Mouse (Mus musculus): ENCODE measurements around the gene Csrp3.

The Csrp3 gene

GRCm38 (mm10) chr7:48867576-48867975 lies 19.7 kb upstream of the Csrp3 start:
- DNase-seq (ENCODE audit: low read depth, low spot score) = no peak

GRCm38 (mm10) chr7:48864671-48865458 lies 17.0 kb upstream of the Csrp3 start:
- no peak for DNase-seq (ENCODE audit: low read depth, low spot score)

GRCm38 (mm10) chr7:48864199-48864598 lies 16.4 kb upstream of the Csrp3 start:
- no peak for DNase-seq (ENCODE audit: low read depth, low spot score)

GRCm38 (mm10) chr7:48861796-48862195 lies 14.0 kb upstream of the Csrp3 start:
- DNase-seq (ENCODE audit: low read depth, low spot score) = no peak

- no peak for DNase-seq (ENCODE audit: low read depth, low spot score)
These were observed 13.1 kb upstream of the Csrp3 start for GRCm38 (mm10) chr7:48860948-48861347.

- no peak for DNase-seq (ENCODE audit: low read depth, low spot score)
These were observed 11.5 kb upstream of the Csrp3 start for GRCm38 (mm10) chr7:48859362-48859761.

GRCm38 (mm10) chr7:48858257-48858656 lies 10.4 kb upstream of the Csrp3 start:
- no peak for DNase-seq (ENCODE audit: low read depth, low spot score)

GRCm38 (mm10) chr7:48855461-48855860 lies 7.6 kb upstream of the Csrp3 start:
- DNase-seq (ENCODE audit: low read depth, low spot score) = no peak

- DNase-seq (ENCODE audit: low read depth, low spot score) = no peak
These were observed 5.7 kb upstream of the Csrp3 start for GRCm38 (mm10) chr7:48853496-48853895.

- no peak for DNase-seq (ENCODE audit: low read depth, low spot score)
These were observed 3.8 kb upstream of the Csrp3 start for GRCm38 (mm10) chr7:48851529-48852104.

GRCm38 (mm10) chr7:48846755-48847154 lies 1.1 kb downstream of the Csrp3 start:
- DNase-seq (ENCODE audit: low read depth, low spot score) = no peak

GRCm38 (mm10) chr7:48845213-48845973 lies 2.4 kb downstream of the Csrp3 start:
- no peak for DNase-seq (ENCODE audit: low read depth, low spot score)

- no peak for DNase-seq (ENCODE audit: low read depth, low spot score)
These were observed 4.3 kb downstream of the Csrp3 start for GRCm38 (mm10) chr7:48843541-48843940.

GRCm38 (mm10) chr7:48842353-48842752 lies 5.5 kb downstream of the Csrp3 start:
- DNase-seq (ENCODE audit: low read depth, low spot score) = no peak

- DNase-seq (ENCODE audit: low read depth, low spot score) = no peak
These were observed 6.3 kb downstream of the Csrp3 start for GRCm38 (mm10) chr7:48841538-48841937.

GRCm38 (mm10) chr7:48840545-48840944 lies 7.3 kb downstream of the Csrp3 start:
- DNase-seq (ENCODE audit: low read depth, low spot score) = no peak

GRCm38 (mm10) chr7:48838434-48838833 lies 9.4 kb downstream of the Csrp3 start:
- peak; percentile 17 for DNase-seq (ENCODE audit: low read depth, low spot score)

- DNase-seq (ENCODE audit: low read depth, low spot score) = no peak
These were observed 10.9 kb downstream of the Csrp3 start for GRCm38 (mm10) chr7:48836949-48837348.

GRCm38 (mm10) chr7:48834989-48835626 lies 12.7 kb downstream of the Csrp3 start:
- DNase-seq (ENCODE audit: low read depth, low spot score) = peak; percentile 62

GRCm38 (mm10) chr7:48834371-48834970 lies 13.4 kb downstream of the Csrp3 start:
- DNase-seq (ENCODE audit: low read depth, low spot score) = no peak

GRCm38 (mm10) chr7:48832735-48833134 lies 15.1 kb downstream of the Csrp3 start:
- no peak for DNase-seq (ENCODE audit: low read depth, low spot score)

GRCm38 (mm10) chr7:48830395-48830794 lies 17.4 kb downstream of the Csrp3 start:
- no peak for DNase-seq (ENCODE audit: low read depth, low spot score)
